Mouse (Mus musculus) common myeloid progenitor, adult 5-6 weeks (primary cell): ENCODE results near the gene Ptpn20. TPM values are rescaled to one million over a fixed set of nuclear protein-coding genes. Genes with fewer than 3 reads are reported as not detected.

Experiments used
- ATAC-seq: replicated peaks from 2 replicates; pipeline ENCODE4 v1.8.0; 2016; ENCODE audit warnings: low read depth, mild to moderate bottlenecking, moderate TSS enrichment, inconsistent platforms; ENCODE audit not compliant: poor library complexity, severe bottlenecking
- total RNA-seq: library from RNA; stranded (forward); fragments of 200-1000, 187-1606 nt; gene quantifications from 2 replicates; pipeline ENCODE4 v1.2.3, GENCODE M21; 2017

The Ptpn20 gene
- total RNA-seq, 1 experiment from 2014 or later, result not detected

- ATAC-seq, result no peak
Measured at GRCm38 (mm10) chr14:33669891-33670290, 80.9 kb downstream of the Ptpn20 start.

- ATAC-seq, result no peak
Measured at GRCm38 (mm10) chr14:33673350-33674087, 84.5 kb downstream of the Ptpn20 start.

GRCm38 (mm10) chr14:33677996-33678395 is 89.0 kb downstream of the Ptpn20 start:
- ATAC-seq, result no peak

GRCm38 (mm10) chr14:33678740-33679139 is 89.7 kb downstream of the Ptpn20 start:
- no peak for ATAC-seq

- no peak for ATAC-seq
Measured at GRCm38 (mm10) chr14:33680621-33681020, 91.6 kb downstream of the Ptpn20 start.

- ATAC-seq, result no peak
Measured at GRCm38 (mm10) chr14:33682768-33683167, 93.8 kb downstream of the Ptpn20 start.

- no peak for ATAC-seq
Measured at GRCm38 (mm10) chr14:33683701-33684100, 94.7 kb downstream of the Ptpn20 start.

- no peak for ATAC-seq
Measured at GRCm38 (mm10) chr14:33687444-33688028, 98.5 kb downstream of the Ptpn20 start.

GRCm38 (mm10) chr14:33689044-33689443 is 100.0 kb downstream of the Ptpn20 start:
- no peak for ATAC-seq

Other genes with a start within 250 kb of the Ptpn20 start
- gene Mapk8, start 142.0 kb upstream of the Ptpn20 start, total RNA-seq, result 58.2 and 64.9 TPM in 2 replicates
- gene Frmpd2, start 117.5 kb upstream of the Ptpn20 start, total RNA-seq, result not detected in 2 replicates